Mouse (Mus musculus): Measurements from ENCODE around the gene Kifc3. TPM values are rescaled to one million over a fixed set of nuclear protein-coding genes. Genes with fewer than 3 reads are reported as not detected.
"Not testable (repeated sequence)": the region's sequence is repeated elsewhere in the genome, so short reads cannot be mapped to it uniquely, and the experiment has no call there.

Kifc3 gene
- polyA plus RNA-seq, 1 experiment from 2014 or later: 22.0 TPM

- H3K4me1 ChIP-seq (replicated peaks; ENCODE audit: control insufficient read depth, insufficient read depth, low read length); H3K27me3 ChIP-seq (ENCODE audit: control insufficient read depth, insufficient read depth, low read length); H3K4me2 ChIP-seq (replicated peaks); ATAC-seq (ENCODE audit: low FRiP score); H3K4me3 ChIP-seq (replicated peaks; ENCODE audit: low read length); H3K27ac ChIP-seq; H3K9me3 ChIP-seq (ENCODE audit: control insufficient read depth, low read length); H3K36me3 ChIP-seq (replicated peaks; ENCODE audit: control insufficient read depth, insufficient read depth); H3K9ac ChIP-seq; DNase-seq (ENCODE audit: low spot score): not testable (repeated sequence)
- WGBS: 96% methylated on average over 9 of the region's 9 CpGs
Measured at GRCm38 (mm10) chr8:95230086-95230485, 27.5 kb upstream of the Kifc3 start.

DNA sequence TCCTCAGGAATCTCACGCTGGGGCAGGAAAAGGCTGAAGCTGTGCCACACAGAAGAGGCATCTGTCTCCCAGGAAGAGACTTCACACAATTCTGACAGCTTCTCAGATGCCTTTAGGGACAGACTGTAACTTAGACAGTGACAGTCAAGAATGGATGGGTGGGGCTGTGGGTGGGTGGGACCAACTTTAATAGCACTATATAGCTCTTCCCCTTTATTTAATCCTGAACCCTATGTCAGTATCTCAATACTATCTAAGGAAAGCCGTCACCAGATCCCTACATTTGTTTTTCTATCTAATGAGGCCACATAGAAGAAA, 24.5 kb upstream of the Kifc3 start:
- DNase-seq (ENCODE audit: low spot score): no peak
- Histone ChIP-seq H3K9me3 (ENCODE audit: control insufficient read depth, low read length) (no peaks in the 10 kb centered on the region), H3K27ac (no peak overlapping the region), H3K4me3 (replicated peaks; ENCODE audit: low read length) (no peak overlapping the region), H3K4me2 (replicated peaks) (no peak overlapping the region), H3K36me3 (replicated peaks; ENCODE audit: control insufficient read depth, insufficient read depth) (no peaks in the 10 kb centered on the region), H3K27me3 (ENCODE audit: control insufficient read depth, insufficient read depth, low read length) (no peaks in the 10 kb centered on the region), H3K4me1 (replicated peaks; ENCODE audit: control insufficient read depth, insufficient read depth, low read length) (no peaks in the 10 kb centered on the region), H3K9ac (no peak overlapping the region)
- no peak for ATAC-seq (ENCODE audit: low FRiP score)
- WGBS: 51% methylated on average over 2 of the region's 2 CpGs

DNA sequence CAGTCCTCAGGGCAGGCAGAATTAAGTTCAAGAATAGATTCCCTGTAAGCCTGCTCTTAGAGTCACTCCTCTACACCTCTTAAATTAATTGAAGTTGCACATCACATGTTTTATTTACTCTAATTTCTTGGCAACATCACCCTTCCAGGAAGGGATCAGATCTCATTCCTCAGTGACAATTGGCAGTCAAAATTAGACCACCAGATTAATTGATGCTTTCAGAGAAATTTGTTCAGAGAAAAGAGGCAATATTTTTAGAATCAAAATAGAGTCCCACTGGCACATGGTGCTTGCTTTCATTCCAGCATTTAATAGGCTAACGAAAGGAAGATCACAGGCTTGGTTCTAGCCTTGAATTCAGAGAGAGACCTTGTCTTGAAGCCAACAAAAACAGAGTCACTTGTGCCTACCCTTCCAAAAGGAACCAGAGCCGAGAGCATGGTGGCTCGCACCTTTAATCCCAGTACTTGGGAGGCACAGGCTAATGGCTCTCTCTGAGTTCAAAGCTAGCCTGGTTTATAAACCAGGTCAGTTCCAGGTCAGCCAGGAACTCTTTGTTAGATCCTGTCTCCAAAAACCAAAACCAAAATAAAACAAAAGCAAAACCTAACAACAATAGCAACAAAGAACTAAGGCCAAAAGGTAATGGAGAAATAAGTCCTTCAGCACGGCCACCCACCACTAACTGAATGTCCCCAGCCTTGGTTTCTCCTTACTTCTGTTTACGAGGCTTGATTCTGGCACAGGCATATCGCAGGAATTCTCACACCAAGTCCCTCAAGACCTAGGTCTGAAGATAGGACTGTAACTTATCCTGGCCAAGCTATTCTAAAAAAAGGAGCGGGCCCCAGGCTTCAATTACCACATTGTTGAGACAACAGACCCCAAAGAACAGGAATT, 23.9 kb upstream of the Kifc3 start:
- Histone ChIP-seq H3K27ac (no peak overlapping the region), H3K9ac (no peak overlapping the region), H3K9me3 (ENCODE audit: control insufficient read depth, low read length) (no peaks in the 10 kb centered on the region), H3K27me3 (ENCODE audit: control insufficient read depth, insufficient read depth, low read length) (no peaks in the 10 kb centered on the region), H3K4me1 (replicated peaks; ENCODE audit: control insufficient read depth, insufficient read depth, low read length) (no peaks in the 10 kb centered on the region), H3K4me3 (replicated peaks; ENCODE audit: low read length) (no peak overlapping the region), H3K36me3 (replicated peaks; ENCODE audit: control insufficient read depth, insufficient read depth) (no peaks in the 10 kb centered on the region), H3K4me2 (replicated peaks) (no peak overlapping the region)
- no peak for DNase-seq (ENCODE audit: low spot score)
- ATAC-seq (ENCODE audit: low FRiP score): no peak
- WGBS: 67% methylated on average over 7 of the region's 7 CpGs

DNA sequence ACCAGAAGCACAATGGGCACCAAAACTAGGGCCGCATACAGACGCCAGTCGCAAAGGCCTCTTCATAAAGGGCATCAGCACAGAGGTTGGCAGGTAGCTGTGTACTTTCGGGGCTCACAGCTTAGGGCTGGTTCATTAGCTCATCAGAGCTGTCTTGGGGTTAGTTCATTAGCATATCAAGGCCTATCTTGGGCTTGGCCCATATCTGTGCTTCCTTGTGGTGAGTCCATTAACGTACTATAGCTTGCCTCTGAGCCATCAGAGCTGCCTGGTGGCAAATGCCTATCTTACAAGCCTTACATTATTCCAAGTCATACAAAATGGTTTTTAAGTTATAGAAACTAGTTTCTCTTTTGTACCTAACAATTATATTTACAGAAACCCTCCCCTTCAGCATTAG, 21.4 kb upstream of the Kifc3 start:
- 92% methylated on average over 5 of the region's 5 CpGs for WGBS
- DNase-seq (ENCODE audit: low spot score) (no peak), ATAC-seq (ENCODE audit: low FRiP score) (no peak)
- H3K4me1 ChIP-seq (replicated peaks; ENCODE audit: control insufficient read depth, insufficient read depth, low read length): no peaks in the 10 kb centered on the region
- H3K27ac ChIP-seq: no peak overlapping the region
- no peak overlapping the region for H3K4me3 ChIP-seq (replicated peaks; ENCODE audit: low read length)
- no peak overlapping the region for H3K4me2 ChIP-seq (replicated peaks)
- H3K27me3 ChIP-seq (ENCODE audit: control insufficient read depth, insufficient read depth, low read length): no peaks in the 10 kb centered on the region
- no peaks in the 10 kb centered on the region for H3K36me3 ChIP-seq (replicated peaks; ENCODE audit: control insufficient read depth, insufficient read depth)
- no peaks in the 10 kb centered on the region for H3K9me3 ChIP-seq (ENCODE audit: control insufficient read depth, low read length)
- H3K9ac ChIP-seq: no peak overlapping the region

- 64% methylated on average over 2 of the region's 2 CpGs for WGBS
- Histone ChIP-seq H3K27me3 (ENCODE audit: control insufficient read depth, insufficient read depth, low read length) (no peaks in the 10 kb centered on the region), H3K4me3 (replicated peaks; ENCODE audit: low read length) (no peak overlapping the region), H3K36me3 (replicated peaks; ENCODE audit: control insufficient read depth, insufficient read depth) (no peaks in the 10 kb centered on the region), H3K4me1 (replicated peaks; ENCODE audit: control insufficient read depth, insufficient read depth, low read length) (no peaks in the 10 kb centered on the region), H3K27ac (no peak overlapping the region), H3K9me3 (ENCODE audit: control insufficient read depth, low read length) (no peaks in the 10 kb centered on the region), H3K4me2 (replicated peaks) (no peak overlapping the region), H3K9ac (no peak overlapping the region)
- ATAC-seq (ENCODE audit: low FRiP score) (no peak), DNase-seq (ENCODE audit: low spot score) (no peak)
Measured at GRCm38 (mm10) chr8:95221045-95221444, 18.4 kb upstream of the Kifc3 start.

- no peak for DNase-seq (ENCODE audit: low spot score)
- Histone ChIP-seq H3K9ac (no peak overlapping the region), H3K4me2 (replicated peaks) (no peak overlapping the region), H3K4me1 (replicated peaks; ENCODE audit: control insufficient read depth, insufficient read depth, low read length) (no peaks in the 10 kb centered on the region), H3K4me3 (replicated peaks; ENCODE audit: low read length) (no peak overlapping the region), H3K27ac (no peak overlapping the region), H3K9me3 (ENCODE audit: control insufficient read depth, low read length) (no peaks in the 10 kb centered on the region), H3K36me3 (replicated peaks; ENCODE audit: control insufficient read depth, insufficient read depth) (no peaks in the 10 kb centered on the region), H3K27me3 (ENCODE audit: control insufficient read depth, insufficient read depth, low read length) (no peaks in the 10 kb centered on the region)
- no peak for ATAC-seq (ENCODE audit: low FRiP score)
- 63% methylated on average over 7 of the region's 7 CpGs for WGBS
Measured at GRCm38 (mm10) chr8:95220571-95220998, 18.0 kb upstream of the Kifc3 start.

- H3K9ac ChIP-seq: no peak overlapping the region
- no peak overlapping the region for H3K4me2 ChIP-seq (replicated peaks)
- H3K36me3 ChIP-seq (replicated peaks; ENCODE audit: control insufficient read depth, insufficient read depth): no peaks in the 10 kb centered on the region
- H3K4me1 ChIP-seq (replicated peaks; ENCODE audit: control insufficient read depth, insufficient read depth, low read length): no peaks in the 10 kb centered on the region
- DNase-seq (ENCODE audit: low spot score) (no peak), ATAC-seq (ENCODE audit: low FRiP score) (no peak)
- 86% methylated on average over 8 of the region's 8 CpGs for WGBS
- no peak overlapping the region for H3K27ac ChIP-seq
- H3K4me3 ChIP-seq (replicated peaks; ENCODE audit: low read length): no peak overlapping the region
- no peaks in the 10 kb centered on the region for H3K9me3 ChIP-seq (ENCODE audit: control insufficient read depth, low read length)
- H3K27me3 ChIP-seq (ENCODE audit: control insufficient read depth, insufficient read depth, low read length): no peaks in the 10 kb centered on the region
Measured at GRCm38 (mm10) chr8:95219623-95220022, 17.0 kb upstream of the Kifc3 start.

GRCm38 (mm10) chr8:95215709-95216360, 13.2 kb upstream of the Kifc3 start:
- no peak for ATAC-seq (ENCODE audit: low FRiP score)
- no peaks in the 10 kb centered on the region for H3K27me3 ChIP-seq (ENCODE audit: control insufficient read depth, insufficient read depth, low read length)
- DNase-seq (ENCODE audit: low spot score): no peak
- no peaks in the 10 kb centered on the region for H3K4me1 ChIP-seq (replicated peaks; ENCODE audit: control insufficient read depth, insufficient read depth, low read length)
- no peaks in the 10 kb centered on the region for H3K9me3 ChIP-seq (ENCODE audit: control insufficient read depth, low read length)
- H3K27ac ChIP-seq: no peak overlapping the region
- no peak overlapping the region for H3K4me3 ChIP-seq (replicated peaks; ENCODE audit: low read length)
- H3K9ac ChIP-seq: no peak overlapping the region
- no peak overlapping the region for H3K4me2 ChIP-seq (replicated peaks)
- no peaks in the 10 kb centered on the region for H3K36me3 ChIP-seq (replicated peaks; ENCODE audit: control insufficient read depth, insufficient read depth)
- WGBS: 78% methylated on average over 11 of the region's 11 CpGs

DNA sequence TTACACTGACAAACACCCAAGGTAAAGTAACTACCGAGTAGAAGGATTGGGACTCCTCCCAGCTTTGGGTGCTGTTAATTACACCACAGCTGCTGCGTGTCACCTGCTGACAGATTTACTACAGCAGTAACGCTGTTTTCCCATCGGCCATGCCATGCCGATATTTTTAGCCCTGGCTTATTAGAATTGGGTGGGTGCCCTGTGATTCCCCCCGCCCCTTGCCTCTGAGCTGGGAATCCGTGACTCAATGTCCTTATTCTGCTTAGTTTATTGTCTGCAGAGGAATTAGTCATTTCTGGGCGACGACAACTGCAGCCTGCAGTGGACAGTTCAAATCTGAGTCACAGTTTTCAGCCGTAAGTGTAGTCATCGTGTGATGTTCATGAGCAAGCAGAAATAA, 7.3 kb upstream of the Kifc3 start:
- 53% methylated on average over 11 of the region's 11 CpGs for WGBS
- Histone ChIP-seq H3K4me3 (replicated peaks; ENCODE audit: low read length) (no peak overlapping the region), H3K9ac (no peak overlapping the region), H3K4me2 (replicated peaks) (no peak overlapping the region), H3K27me3 (ENCODE audit: control insufficient read depth, insufficient read depth, low read length) (no peaks in the 10 kb centered on the region), H3K9me3 (ENCODE audit: control insufficient read depth, low read length) (no peaks in the 10 kb centered on the region), H3K27ac (no peak overlapping the region), H3K4me1 (replicated peaks; ENCODE audit: control insufficient read depth, insufficient read depth, low read length) (peaks cover 14% of the 10 kb centered on the region), H3K36me3 (replicated peaks; ENCODE audit: control insufficient read depth, insufficient read depth) (no peaks in the 10 kb centered on the region)
- ATAC-seq (ENCODE audit: low FRiP score) (no peak), DNase-seq (ENCODE audit: low spot score) (no peak)

Data from hindbrain, embryonic 14.5 days (tissue).